Mouse (Mus musculus) brown adipose tissue, adult 24 weeks (tissue): ENCODE data around the gene Plekhm2. TPM values are rescaled to one million over a fixed set of nuclear protein-coding genes. Genes with fewer than 3 reads are reported as not detected.
A peak's percentile ranks its signal among the peaks of the same experiment; 100 is the strongest.

Experiments used
- H3K27ac ChIP-seq: fragments of 200-500 bp; replicated peaks from 2 replicates; pipeline ENCODE4 v1.5.1; 2012; ENCODE audit warnings: low read depth, mild to moderate bottlenecking, low read length
- H3K4me1 ChIP-seq: fragments of 200-500 bp; 2 replicates; pipeline ENCODE4 v1.6.1; 2012; ENCODE audit warnings: low read length, mixed read lengths; ENCODE audit not compliant: control insufficient read depth, insufficient read depth, insufficient read length
- H3K4me3 ChIP-seq: fragments of 200-500 bp; 2 replicates; pipeline ENCODE4 v1.5.1; 2012; ENCODE audit warnings: low read depth, mild to moderate bottlenecking, low read length, moderate library complexity; ENCODE audit not compliant: insufficient read depth
- polyA plus RNA-seq: library from polyadenylated mRNA; stranded (reverse); fragments of >200 nt; gene quantifications from 2 replicates; pipeline ENCODE4 v1.2.4, GENCODE M21; 2012; ENCODE audit not compliant: missing spikeins, insufficient read depth, insufficient read length

Plekhm2 gene
- polyA plus RNA-seq, 1 experiment, result 12.9 TPM

DNA sequence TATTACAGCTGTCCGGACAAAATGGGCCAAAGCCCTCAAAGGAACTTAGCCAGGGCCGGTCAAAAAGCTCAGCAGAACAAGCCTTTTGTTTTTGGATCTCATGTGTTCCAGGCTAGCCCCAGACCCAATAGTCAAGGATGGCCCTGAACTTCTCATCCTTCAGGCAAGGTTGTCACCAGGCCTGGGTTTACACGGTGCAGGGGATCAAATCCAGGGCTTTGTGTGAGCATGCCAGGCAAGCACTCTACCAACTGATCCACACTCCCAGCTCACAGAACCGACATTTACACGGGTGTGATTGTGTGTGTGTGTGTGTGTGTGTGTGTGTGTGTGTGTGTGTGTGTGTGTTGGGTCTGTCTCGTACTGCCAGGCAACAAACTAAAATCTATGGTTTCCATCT lies 47.9 kb downstream of the Plekhm2 start:
- H3K4me1 ChIP-seq, result peaks cover 18% of the 10 kb centered on the region
- no peak overlapping the region for H3K27ac ChIP-seq
- H3K4me3 ChIP-seq, result no peak overlapping the region

DNA sequence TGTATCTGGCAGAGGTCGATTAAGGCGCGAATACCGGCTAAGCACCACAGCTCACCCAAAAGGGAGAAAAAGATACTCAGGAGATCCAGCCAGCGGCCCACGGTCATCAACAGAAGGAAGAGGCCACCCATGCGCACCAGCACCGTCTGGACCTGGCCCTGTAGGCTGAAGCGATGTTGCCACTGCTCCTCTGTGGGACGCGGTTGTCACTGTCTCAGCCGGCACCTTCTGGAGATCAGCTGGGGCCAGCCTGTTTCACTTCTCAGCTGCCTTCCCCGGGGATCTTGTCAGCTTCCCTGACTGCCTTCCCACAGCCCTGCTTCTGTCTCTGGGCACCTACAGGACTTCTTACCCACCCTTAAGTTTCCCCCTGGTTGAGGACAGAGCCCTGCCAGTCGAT lies 49.8 kb downstream of the Plekhm2 start:
- no peak overlapping the region for H3K4me3 ChIP-seq

DNA sequence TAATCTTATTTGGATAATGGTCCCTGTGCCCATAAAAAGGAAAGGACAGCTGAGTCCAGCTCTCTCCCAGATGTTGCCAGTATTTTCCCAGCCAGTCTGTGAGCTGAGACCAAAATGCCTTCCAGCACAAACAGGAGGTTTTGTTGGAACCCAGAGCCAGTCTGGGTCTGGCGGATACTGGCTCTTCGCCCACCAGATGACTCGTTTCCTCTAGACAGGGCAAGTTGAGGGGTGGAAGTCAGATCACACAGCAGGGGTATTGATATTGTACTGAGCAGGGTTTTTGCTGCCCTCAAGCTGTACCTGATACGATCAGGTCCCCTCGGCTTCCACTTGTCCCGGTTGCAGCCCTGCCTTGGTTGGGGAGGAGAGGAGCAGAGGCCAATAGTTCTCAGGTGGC lies 55.2 kb downstream of the Plekhm2 start:
- H3K4me1 ChIP-seq, result peaks cover 7% of the 10 kb centered on the region
- no peak overlapping the region for H3K27ac ChIP-seq
- H3K4me3 ChIP-seq, result no peak overlapping the region

More for the DNA sequence above, 49.8 kb downstream of the Plekhm2 start:
- Histone ChIP-seq H3K4me1 (peaks cover 12% of the 10 kb centered on the region), H3K27ac (no peak overlapping the region)

DNA sequence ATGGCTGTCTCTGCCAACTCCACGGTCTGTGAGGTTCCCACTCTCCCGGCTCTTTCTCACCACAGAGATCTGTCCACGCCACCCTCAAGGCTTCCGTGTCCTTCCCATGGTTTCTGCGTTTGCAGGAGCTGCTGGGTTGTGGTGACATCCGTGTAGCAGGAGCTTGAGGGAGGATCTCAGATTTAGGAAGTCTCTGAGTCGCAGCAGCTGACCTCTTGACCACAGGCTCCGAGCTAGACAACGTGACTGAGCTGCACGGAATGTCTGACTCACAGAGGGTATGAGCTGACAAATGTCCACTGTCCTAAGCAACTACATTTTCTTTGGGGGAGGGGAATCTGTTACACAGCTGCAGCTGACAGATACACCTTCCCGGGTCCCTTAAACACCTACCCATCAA lies 58.8 kb downstream of the Plekhm2 start, which contains the start of gene Fblim1:
Gene Fblim1, minus strand, starts transcription at position 236 of the 400 bp plus-strand sequence.
- peak within 1 kb of the TSS; percentile 46 for H3K4me3 ChIP-seq
- peak within 1 kb of the TSS; percentile 59 for H3K27ac ChIP-seq
- H3K4me1 ChIP-seq, result peaks cover 39% of the 10 kb centered on the region

DNA sequence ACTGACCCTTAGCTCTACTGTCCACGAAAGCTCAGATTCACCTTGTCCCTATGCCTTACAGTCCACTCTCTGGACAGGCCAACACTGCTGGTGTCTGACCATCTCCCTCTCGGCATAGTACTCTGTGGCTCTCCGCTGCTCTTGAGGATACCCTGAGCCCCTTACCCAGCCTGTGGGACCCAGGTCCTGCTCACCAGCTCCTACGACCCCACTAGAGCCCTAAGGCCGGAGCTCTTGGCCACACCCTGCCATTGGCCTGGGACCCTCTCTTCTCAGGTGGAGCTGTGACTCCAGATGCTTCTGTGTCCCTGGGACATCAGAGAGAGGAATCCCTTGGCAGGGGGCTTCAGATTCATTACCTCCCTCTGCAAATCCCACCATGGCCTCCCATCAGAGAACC lies 59.3 kb downstream of the Plekhm2 start:
- H3K4me3 ChIP-seq, result peak overlapping the region; percentile 46
- peaks cover 39% of the 10 kb centered on the region for H3K4me1 ChIP-seq
- H3K27ac ChIP-seq, result peak overlapping the region; percentile 59

DNA sequence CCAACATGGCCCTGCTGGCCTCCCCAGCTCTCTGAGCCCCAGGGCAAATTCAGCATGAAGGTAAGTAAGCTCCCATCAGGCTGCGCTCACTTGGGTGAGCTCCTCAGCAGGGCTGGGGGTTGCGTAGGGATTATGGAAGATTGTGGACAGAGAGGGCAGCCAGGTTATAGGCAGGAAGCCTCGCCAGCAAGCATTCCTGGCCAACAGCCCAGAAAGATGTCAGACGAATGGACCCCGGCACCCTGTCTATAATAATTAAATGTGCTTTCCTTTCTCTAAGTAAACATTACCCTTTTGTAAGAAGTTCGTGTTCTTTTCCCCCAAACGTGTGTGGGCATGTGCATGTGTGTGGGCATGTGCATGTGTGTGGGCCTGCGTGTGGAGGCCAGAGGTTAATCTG lies 60.2 kb downstream of the Plekhm2 start:
- Histone ChIP-seq H3K27ac (no peak overlapping the region), H3K4me3 (no peak overlapping the region), H3K4me1 (peaks cover 35% of the 10 kb centered on the region)

DNA sequence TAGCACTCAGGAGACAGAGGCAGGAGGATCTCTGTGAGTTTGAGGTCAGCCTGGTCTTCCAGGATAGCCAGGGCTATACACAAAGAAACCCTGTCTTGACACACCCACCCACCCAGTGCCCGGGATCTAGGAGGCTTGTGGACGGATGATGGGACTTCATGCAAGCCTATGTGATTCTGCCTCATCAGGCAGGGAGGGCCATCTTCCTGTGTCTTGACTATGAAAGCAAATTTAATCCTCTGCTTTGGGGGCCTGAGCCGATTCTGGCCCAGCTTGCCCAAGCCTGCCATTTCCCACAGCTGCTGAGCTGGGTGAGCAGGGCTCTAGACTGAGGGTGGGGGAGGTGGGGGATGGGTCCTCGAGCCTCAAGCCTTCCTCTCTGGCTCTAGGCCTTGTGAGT lies 60.8 kb downstream of the Plekhm2 start:
- Histone ChIP-seq H3K4me1 (peaks cover 34% of the 10 kb centered on the region), H3K27ac (no peak overlapping the region), H3K4me3 (no peak overlapping the region)

DNA sequence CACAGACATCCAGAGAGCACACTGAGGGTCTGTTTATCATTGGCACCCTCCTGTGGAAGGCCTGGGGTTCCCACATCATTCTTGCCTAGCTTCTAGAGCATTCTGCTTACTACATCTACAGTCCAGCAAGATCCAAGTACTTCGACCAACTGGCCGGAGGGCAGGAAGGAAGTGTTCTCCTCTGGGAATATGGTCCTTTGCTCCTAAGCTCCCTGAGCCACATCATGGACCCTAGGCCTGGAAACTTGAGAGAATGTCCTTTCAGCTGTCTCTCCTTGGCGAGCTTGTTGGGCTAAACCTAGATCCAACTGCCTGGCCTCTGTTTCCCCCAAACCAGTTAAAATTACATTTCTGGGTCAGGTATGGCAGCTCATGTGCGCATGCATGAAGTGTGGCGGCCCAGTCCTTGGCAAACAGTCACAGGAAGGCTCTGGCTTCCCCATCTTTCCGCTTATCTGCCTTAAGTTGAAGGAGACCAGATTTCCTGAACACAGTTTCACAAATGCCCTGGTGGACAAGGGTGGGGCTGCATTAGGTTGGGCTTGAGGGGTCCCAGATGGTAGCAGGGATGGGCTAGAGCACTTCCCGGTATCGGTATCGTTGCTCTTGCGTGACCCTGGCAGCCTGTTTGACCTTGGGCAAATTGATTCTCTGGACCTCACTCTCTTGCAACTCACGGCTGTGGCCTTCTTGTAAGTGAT lies 62.0 kb downstream of the Plekhm2 start:
- Histone ChIP-seq H3K4me1 (peaks cover 36% of the 10 kb centered on the region), H3K27ac (peak overlapping the region; percentile 69)

DNA sequence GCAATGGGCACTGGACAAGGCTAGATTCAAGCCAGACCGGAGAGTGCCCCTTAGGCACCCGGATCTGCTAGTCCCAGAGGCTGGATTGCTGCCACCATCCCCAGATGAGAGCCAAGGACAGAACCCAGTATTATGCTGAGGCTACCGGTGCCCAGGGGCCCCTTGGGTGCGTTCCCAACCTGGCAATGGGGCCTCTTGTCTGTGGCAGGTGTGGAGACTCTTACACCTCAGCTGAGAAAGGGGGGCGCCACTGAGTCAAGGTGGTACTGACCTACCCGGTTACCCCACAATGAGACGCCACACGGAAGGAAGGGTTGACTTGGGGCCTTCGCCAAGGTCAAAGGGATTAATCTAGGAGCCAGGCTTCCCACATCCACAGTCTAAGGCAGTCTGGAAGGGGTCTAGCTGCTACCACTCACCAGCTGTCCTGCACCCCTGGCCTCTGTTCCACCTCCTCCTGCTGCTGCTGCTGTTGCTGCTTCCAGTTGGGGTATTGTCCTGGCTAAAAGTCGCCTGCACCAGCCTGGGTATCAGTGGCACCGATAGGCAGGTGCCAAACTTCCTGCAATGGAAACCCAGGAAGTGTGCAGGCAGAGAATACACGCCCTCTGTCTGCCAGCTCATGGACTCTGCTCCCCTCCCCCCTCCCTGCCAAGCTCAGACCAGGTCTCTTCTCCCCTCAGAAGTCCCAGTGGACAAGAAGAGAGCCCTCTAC lies 63.4 kb downstream of the Plekhm2 start:
- no peak overlapping the region for H3K4me3 ChIP-seq
- peak overlapping the region; percentile 69; the same call in 1 of the 2 replicates for H3K27ac ChIP-seq
- peaks cover 36% of the 10 kb centered on the region for H3K4me1 ChIP-seq

More for the DNA sequence above, 62.0 kb downstream of the Plekhm2 start:
- H3K4me3 ChIP-seq, result no peak overlapping the region

DNA sequence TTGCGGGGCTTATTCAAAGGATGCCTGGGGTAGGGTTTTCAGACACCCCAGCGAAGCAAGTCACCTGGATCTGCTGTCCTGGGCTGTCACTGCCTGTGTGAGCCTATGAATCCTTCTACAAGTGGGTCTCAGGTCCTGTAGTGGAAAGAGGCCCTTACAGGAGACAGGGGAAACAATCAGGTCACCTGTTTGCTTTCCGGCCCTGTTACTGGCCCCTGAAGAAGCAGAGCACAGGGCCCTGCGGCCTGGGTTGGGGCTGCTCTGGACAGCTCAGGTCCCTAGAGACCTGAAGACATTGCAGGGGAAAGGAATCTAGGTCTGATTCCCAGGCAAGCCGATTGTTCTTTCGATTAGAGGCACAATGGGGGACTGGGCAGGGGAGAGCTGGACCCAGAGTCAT lies 64.3 kb downstream of the Plekhm2 start:
- Histone ChIP-seq H3K4me1 (peaks cover 36% of the 10 kb centered on the region), H3K4me3 (no peak overlapping the region), H3K27ac (peak overlapping the region; percentile 40; the same call in 1 of the 2 replicates)

DNA sequence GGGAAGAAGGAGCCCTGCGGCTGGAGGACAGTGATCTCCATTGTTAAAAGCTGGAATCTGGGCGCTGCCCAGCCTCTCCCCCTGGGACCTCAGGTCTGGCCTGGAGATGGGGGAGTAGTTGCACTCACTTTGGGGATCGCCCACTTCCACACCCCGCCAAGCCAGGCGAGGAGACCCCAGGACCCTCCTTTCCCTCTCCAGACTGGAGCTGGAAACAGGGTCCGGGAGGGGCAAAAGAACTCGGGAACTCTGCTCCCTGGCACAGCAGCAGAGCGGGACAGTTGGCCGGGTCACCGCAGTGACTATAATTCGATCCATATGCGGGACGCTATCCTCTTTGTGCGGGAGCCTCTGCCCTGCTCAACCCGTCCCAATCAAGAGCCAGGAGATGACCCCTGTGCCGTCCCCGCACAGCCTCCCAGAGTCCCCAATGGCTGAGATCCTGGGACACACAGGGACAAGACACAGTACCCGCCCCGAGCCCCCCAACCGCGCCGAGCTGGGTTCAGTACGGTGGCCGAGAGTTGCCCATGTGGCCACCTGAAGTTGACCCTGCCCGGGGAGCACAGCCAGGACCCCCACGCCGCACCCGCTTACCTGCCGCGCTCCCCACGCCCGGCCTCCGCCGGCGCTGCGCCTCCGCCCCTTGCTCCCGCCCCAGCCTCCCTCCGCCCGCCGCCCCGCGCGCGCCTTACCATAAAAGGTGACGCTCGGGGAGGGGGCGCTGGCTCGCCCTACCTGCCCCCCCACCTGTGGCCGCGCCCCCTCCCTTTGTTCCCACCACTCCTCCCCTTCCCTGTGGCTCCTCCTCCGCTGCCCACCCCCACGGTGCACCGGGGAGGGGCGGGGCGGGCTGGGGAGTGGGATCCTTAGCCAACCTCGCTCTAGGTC lies 65.2 kb downstream of the Plekhm2 start:
- Histone ChIP-seq H3K4me3 (peak overlapping the region; percentile 63), H3K27ac (peak overlapping the region; percentile 89), H3K4me1 (peaks cover 34% of the 10 kb centered on the region)

DNA sequence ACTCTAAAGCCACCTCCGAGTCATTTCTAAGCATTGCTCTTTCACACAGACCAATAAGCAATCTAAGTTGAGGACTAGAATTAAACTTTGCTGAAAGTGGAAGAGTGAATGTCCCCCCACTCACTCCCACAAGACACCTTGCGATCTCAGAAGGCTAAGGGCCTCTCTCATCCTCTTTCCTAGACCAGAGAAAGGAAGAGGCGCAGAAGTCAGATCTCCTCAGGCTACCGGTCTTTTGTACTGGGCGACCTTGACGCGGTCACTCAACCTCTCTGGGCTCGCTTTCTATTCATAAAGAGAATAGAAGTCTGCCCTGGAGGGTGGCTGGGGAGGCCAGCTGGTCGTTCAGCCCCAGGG lies 65.8 kb downstream of the Plekhm2 start:
- Histone ChIP-seq H3K4me3 (peak overlapping the region; percentile 63), H3K27ac (peak overlapping the region; percentile 89), H3K4me1 (peaks cover 28% of the 10 kb centered on the region)

DNA sequence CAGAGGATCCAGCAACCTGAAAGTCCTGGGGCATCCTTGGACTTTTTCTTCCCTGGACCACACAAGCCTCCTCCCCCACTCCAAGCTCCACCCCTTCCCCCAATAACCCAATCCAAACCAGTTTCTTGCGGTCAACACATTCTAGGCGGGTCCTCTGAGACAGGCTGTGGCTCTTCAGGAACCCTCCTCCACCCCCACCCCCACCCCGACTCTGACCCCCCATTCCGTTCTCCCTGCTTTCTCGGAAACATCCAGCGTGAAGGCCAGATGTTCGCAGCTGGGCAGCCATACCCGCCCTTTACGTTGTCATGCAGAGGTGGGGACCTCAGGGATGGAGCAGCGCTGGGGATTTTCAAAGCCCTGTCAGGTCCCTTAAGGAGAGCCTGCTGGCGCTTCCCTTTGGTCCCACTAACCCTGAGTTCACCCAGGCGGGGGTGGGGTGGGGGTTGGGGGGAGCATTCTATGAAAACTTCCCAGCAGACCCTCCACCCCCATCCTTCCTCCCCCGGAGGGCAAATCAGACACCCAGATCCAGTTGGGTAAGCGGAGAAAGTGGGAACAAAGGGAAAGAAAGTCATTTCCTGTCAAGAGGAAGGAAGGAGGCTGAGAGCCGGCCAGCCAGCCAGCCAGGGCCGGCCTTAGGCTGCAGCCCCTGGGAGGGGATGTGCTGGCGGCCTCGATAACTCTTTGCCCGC lies 66.4 kb downstream of the Plekhm2 start:
- Histone ChIP-seq H3K4me1 (peaks cover 25% of the 10 kb centered on the region), H3K4me3 (peak overlapping the region; percentile 63)

DNA sequence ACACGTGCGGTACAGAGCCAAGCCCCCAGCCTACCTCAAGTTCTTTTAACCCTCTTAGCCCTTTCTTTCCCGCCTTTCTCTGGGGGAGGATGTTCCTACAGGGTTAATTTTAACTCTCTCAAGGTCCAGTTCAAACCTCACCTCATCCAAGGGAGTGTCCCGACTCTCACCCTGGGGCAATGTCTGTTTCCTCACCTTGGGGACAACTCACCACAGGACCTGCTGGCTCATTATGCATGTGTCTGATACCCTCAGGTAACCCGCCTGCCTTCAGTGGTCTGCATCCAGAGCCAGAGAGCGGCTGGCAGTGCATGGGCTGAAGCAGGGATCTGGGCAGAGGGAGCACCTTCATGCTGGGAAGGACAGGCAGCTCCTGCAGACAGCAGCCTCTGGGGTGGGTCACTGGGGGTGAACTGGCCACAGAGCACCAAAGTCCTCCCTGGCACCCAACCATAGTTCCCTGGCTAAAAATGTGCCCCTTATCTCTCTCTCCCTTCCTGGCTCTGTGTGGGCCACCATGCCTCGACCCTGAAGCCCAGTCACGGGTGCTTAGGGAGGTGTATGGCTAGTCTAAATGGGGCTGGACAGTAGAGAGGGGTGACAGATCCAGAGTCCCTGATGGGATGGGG lies 67.9 kb downstream of the Plekhm2 start:
- Histone ChIP-seq H3K4me3 (no peak overlapping the region), H3K27ac (no peak overlapping the region), H3K4me1 (peaks cover 12% of the 10 kb centered on the region)

More for the DNA sequence above, 66.4 kb downstream of the Plekhm2 start:
- H3K27ac ChIP-seq, result peak overlapping the region; percentile 89
